ENCODE assay signal across 8 mouse cellular contexts in the genomic region with DNA sequence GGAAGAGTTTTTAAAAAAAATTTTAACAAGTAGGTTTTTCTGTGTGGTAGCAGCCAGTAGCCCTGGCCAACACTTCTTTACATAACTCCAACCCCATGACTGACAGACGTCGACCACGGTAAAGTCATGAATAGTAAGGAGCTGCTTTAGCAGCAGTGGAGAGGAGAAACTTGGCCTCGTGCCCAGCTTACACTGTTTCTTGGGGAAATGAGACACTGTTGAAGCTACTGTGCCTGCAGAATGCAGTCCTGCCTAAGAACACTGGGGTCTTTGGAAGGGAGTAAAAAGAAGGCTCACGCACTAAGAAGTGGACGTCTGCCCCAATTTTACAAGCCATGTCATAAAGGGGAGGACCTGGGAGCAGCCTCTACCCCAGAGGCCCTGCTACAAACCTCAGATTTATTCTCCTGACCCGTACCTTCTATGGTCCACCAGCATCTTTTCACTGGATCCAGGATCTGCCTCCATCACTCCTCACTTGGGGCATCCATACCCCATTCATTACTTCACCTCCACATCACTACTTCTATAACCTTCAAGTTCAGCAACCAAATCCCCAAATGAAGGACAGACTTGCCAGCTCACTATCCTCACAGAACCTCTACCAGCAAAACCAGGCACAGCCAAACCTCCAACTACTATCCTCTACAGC.
DNase-seq lines count a peak whose midpoint lies in the region; ATAC-seq lines count a peak whose summit lies in the region.

No protein-coding gene starts in this region.

- ATAC-seq in liver, embryonic 12.5 days, result no peak
- peak; percentile 92 for ATAC-seq in forebrain, embryonic 14.5 days
- peak; percentile 37; the same call in 1 of the 2 replicates for ATAC-seq in kidney, embryonic 16.5 days (ENCODE audit: low FRiP score, low TSS enrichment)

- H3K4me1 ChIP-seq in liver, embryonic 12.5 days, result peaks cover 10% of the 10 kb centered on the region; the same call in 1 of the 2 replicates
- peaks cover 14% of the 10 kb centered on the region for H3K4me1 ChIP-seq in forebrain, embryonic 14.5 days (ENCODE audit: control insufficient read depth, insufficient read depth, low read length)
- peaks cover 8% of the 10 kb centered on the region for H3K4me1 ChIP-seq in kidney, embryonic 16.5 days (ENCODE audit: insufficient read depth, low read length)

- WGBS in liver, embryonic 12.5 days (ENCODE audit: insufficient replicate concordance), result 68% methylated on average over 7 of the region's 7 CpGs
- WGBS in forebrain, embryonic 14.5 days, result 12% methylated on average over 7 of the region's 7 CpGs
- 38% methylated on average over 7 of the region's 7 CpGs for WGBS in kidney, embryonic 16.5 days

- peak; percentile 29 for DNase-seq in liver
- peak; percentile 92 for DNase-seq in forebrain, embryonic 14.5 days (ENCODE audit: low spot score)
- peak; percentile 23 to 27 for DNase-seq in lung, adult 18-20 months
- peak; percentile 88 for DNase-seq in right cerebral cortex, postnatal 4 days
- no peak for DNase-seq in T-cell, adult 2 months (ENCODE audit: low spot score)
- DNase-seq in cerebellum, adult 9-11 months, result no peak

- no peaks in the 10 kb centered on the region for H3K36me3 ChIP-seq in liver, embryonic 12.5 days
- H3K36me3 ChIP-seq in forebrain, embryonic 14.5 days (ENCODE audit: control insufficient read depth, insufficient read depth, low read length), result no peaks in the 10 kb centered on the region
- H3K36me3 ChIP-seq in kidney, embryonic 16.5 days (ENCODE audit: insufficient read depth, low read length), result no peaks in the 10 kb centered on the region

- H3K27ac ChIP-seq in liver, embryonic 12.5 days, result no peak overlapping the region
- H3K27ac ChIP-seq in forebrain, embryonic 14.5 days (ENCODE audit: low read depth, low read length), result no peak overlapping the region
- H3K27ac ChIP-seq in kidney, embryonic 16.5 days (ENCODE audit: low read length), result no peak overlapping the region

- H3K4me2 ChIP-seq in liver, embryonic 12.5 days, result no peak overlapping the region
- H3K4me2 ChIP-seq in forebrain, embryonic 14.5 days (ENCODE audit: low read length), result no peak overlapping the region
- no peak overlapping the region for H3K4me2 ChIP-seq in kidney, embryonic 16.5 days (replicated peaks; ENCODE audit: low read depth, low read length)

- no peak overlapping the region for H3K4me3 ChIP-seq in liver, embryonic 12.5 days
- H3K4me3 ChIP-seq in forebrain, embryonic 14.5 days (ENCODE audit: low read depth, low read length), result no peak overlapping the region
- H3K4me3 ChIP-seq in kidney, embryonic 16.5 days (ENCODE audit: low read length), result no peak overlapping the region

- no peaks in the 10 kb centered on the region for H3K9me3 ChIP-seq in liver, embryonic 12.5 days (replicated peaks)
- no peaks in the 10 kb centered on the region for H3K9me3 ChIP-seq in forebrain, embryonic 14.5 days (replicated peaks; ENCODE audit: control insufficient read depth, low read length)
- H3K9me3 ChIP-seq in kidney, embryonic 16.5 days (ENCODE audit: low read length), result no peaks in the 10 kb centered on the region

- H3K27me3 ChIP-seq in liver, embryonic 12.5 days (replicated peaks), result no peaks in the 10 kb centered on the region
- no peaks in the 10 kb centered on the region for H3K27me3 ChIP-seq in forebrain, embryonic 14.5 days (replicated peaks; ENCODE audit: control insufficient read depth, insufficient read depth, low read length)
- H3K27me3 ChIP-seq in kidney, embryonic 16.5 days (ENCODE audit: insufficient read depth, low read length), result no peaks in the 10 kb centered on the region

- no peak overlapping the region for H3K9ac ChIP-seq in liver, embryonic 12.5 days
- H3K9ac ChIP-seq in forebrain, embryonic 14.5 days (ENCODE audit: low read length), result no peak overlapping the region
- H3K9ac ChIP-seq in kidney, embryonic 16.5 days (replicated peaks; ENCODE audit: low read length), result no peak overlapping the region

Comparison
In these comparisons a context has a peak if more than half of its experiments do, and no peak if none do; other contexts are left out.
1. DNase-seq: peak in liver (single experiment), forebrain, embryonic 14.5 days (single experiment), lung, adult 18-20 months (2 of 2) and right cerebral cortex, postnatal 4 days (single experiment); none in T-cell, adult 2 months (single experiment) and cerebellum, adult 9-11 months (single experiment).